Mouse (Mus musculus) splenic B cell, adult 2 months (primary cell): ENCODE data around the gene Kcna6.

Source experiments
- DNase-seq: peaks from one replicate; pipeline ENCODE4 v3.0.0-alpha.2; 2011; ENCODE audit warnings: low read depth, low spot score
- H3K27me3 ChIP-seq: 2 replicates; pipeline ENCODE4 v1.6.1; 2012; ENCODE audit warnings: mild to moderate bottlenecking, low read length, moderate library complexity, mixed read lengths; ENCODE audit not compliant: control insufficient read depth, poor library complexity, insufficient read depth, severe bottlenecking
- H3K36me3 ChIP-seq: 2 replicates; pipeline ENCODE4 v1.6.1; 2012; ENCODE audit warnings: mild to moderate bottlenecking, low read length, moderate library complexity, mixed read lengths; ENCODE audit not compliant: control insufficient read depth, poor library complexity, insufficient read depth, severe bottlenecking

Kcna6 gene

GRCm38 (mm10) chr6:126740211-126741142 lies at the start of gene Kcna6:
TSS of gene Kcna6 (minus strand) at chr6:126740674.
- H3K27me3 ChIP-seq = no peaks in the 10 kb centered on the region
- H3K36me3 ChIP-seq = no peaks in the 10 kb centered on the region
- DNase-seq = no peak

GRCm38 (mm10) chr6:126788863-126789262 lies 48.4 kb upstream of the Kcna6 start:
- no peaks in the 10 kb centered on the region for H3K27me3 ChIP-seq
- no peaks in the 10 kb centered on the region for H3K36me3 ChIP-seq

GRCm38 (mm10) chr6:126784206-126784605 lies 43.7 kb upstream of the Kcna6 start:
- DNase-seq = no peak
- no peaks in the 10 kb centered on the region for H3K36me3 ChIP-seq
- no peaks in the 10 kb centered on the region for H3K27me3 ChIP-seq

More at GRCm38 (mm10) chr6:126788863-126789262, 48.4 kb upstream of the Kcna6 start:
- no peak for DNase-seq

GRCm38 (mm10) chr6:126783651-126784066 lies 43.2 kb upstream of the Kcna6 start:
- H3K27me3 ChIP-seq = no peaks in the 10 kb centered on the region
- DNase-seq = no peak

GRCm38 (mm10) chr6:126783056-126783455 lies 42.6 kb upstream of the Kcna6 start:
- H3K36me3 ChIP-seq = no peaks in the 10 kb centered on the region
- DNase-seq = no peak
- no peaks in the 10 kb centered on the region for H3K27me3 ChIP-seq

More at GRCm38 (mm10) chr6:126783651-126784066, 43.2 kb upstream of the Kcna6 start:
- no peaks in the 10 kb centered on the region for H3K36me3 ChIP-seq

- no peaks in the 10 kb centered on the region for H3K36me3 ChIP-seq
- no peaks in the 10 kb centered on the region for H3K27me3 ChIP-seq
- DNase-seq = no peak
Observed at GRCm38 (mm10) chr6:126777889-126778288, 37.4 kb upstream of the Kcna6 start.

GRCm38 (mm10) chr6:126773873-126774272 lies 33.4 kb upstream of the Kcna6 start:
- DNase-seq = no peak

GRCm38 (mm10) chr6:126772326-126772725 lies 31.9 kb upstream of the Kcna6 start:
- Histone ChIP-seq H3K27me3 (no peaks in the 10 kb centered on the region), H3K36me3 (no peaks in the 10 kb centered on the region)
- no peak for DNase-seq

More at GRCm38 (mm10) chr6:126773873-126774272, 33.4 kb upstream of the Kcna6 start:
- Histone ChIP-seq H3K36me3 (no peaks in the 10 kb centered on the region), H3K27me3 (no peaks in the 10 kb centered on the region)

- DNase-seq = no peak
- no peaks in the 10 kb centered on the region for H3K27me3 ChIP-seq
Observed at GRCm38 (mm10) chr6:126770146-126770731, 29.8 kb upstream of the Kcna6 start.

GRCm38 (mm10) chr6:126768957-126769665 lies 28.6 kb upstream of the Kcna6 start:
- Histone ChIP-seq H3K36me3 (no peaks in the 10 kb centered on the region), H3K27me3 (no peaks in the 10 kb centered on the region)
- no peak for DNase-seq

More at GRCm38 (mm10) chr6:126770146-126770731, 29.8 kb upstream of the Kcna6 start:
- H3K36me3 ChIP-seq = no peaks in the 10 kb centered on the region

- Histone ChIP-seq H3K36me3 (no peaks in the 10 kb centered on the region), H3K27me3 (no peaks in the 10 kb centered on the region)
- DNase-seq = no peak
Observed at GRCm38 (mm10) chr6:126767610-126768532, 27.4 kb upstream of the Kcna6 start.

GRCm38 (mm10) chr6:126766552-126766951 lies 26.1 kb upstream of the Kcna6 start:
- Histone ChIP-seq H3K36me3 (no peaks in the 10 kb centered on the region), H3K27me3 (no peaks in the 10 kb centered on the region)
- no peak for DNase-seq

GRCm38 (mm10) chr6:126764563-126765091 lies 24.2 kb upstream of the Kcna6 start:
- no peaks in the 10 kb centered on the region for H3K36me3 ChIP-seq
- no peaks in the 10 kb centered on the region for H3K27me3 ChIP-seq
- DNase-seq = no peak

GRCm38 (mm10) chr6:126761362-126761761 lies 20.9 kb upstream of the Kcna6 start:
- no peaks in the 10 kb centered on the region for H3K36me3 ChIP-seq
- DNase-seq = no peak

More at GRCm38 (mm10) chr6:126761362-126761761, 20.9 kb upstream of the Kcna6 start:
- no peaks in the 10 kb centered on the region for H3K27me3 ChIP-seq
